Mouse (Mus musculus) urinary bladder, postnatal 10 days (tissue): ENCODE measurements around the gene Sorcs3.

Experiments
- DNase-seq: peaks from one replicate; pipeline ENCODE4 v3.0.0; 2022; ENCODE audit warnings: low spot score

Sorcs3 gene

DNA sequence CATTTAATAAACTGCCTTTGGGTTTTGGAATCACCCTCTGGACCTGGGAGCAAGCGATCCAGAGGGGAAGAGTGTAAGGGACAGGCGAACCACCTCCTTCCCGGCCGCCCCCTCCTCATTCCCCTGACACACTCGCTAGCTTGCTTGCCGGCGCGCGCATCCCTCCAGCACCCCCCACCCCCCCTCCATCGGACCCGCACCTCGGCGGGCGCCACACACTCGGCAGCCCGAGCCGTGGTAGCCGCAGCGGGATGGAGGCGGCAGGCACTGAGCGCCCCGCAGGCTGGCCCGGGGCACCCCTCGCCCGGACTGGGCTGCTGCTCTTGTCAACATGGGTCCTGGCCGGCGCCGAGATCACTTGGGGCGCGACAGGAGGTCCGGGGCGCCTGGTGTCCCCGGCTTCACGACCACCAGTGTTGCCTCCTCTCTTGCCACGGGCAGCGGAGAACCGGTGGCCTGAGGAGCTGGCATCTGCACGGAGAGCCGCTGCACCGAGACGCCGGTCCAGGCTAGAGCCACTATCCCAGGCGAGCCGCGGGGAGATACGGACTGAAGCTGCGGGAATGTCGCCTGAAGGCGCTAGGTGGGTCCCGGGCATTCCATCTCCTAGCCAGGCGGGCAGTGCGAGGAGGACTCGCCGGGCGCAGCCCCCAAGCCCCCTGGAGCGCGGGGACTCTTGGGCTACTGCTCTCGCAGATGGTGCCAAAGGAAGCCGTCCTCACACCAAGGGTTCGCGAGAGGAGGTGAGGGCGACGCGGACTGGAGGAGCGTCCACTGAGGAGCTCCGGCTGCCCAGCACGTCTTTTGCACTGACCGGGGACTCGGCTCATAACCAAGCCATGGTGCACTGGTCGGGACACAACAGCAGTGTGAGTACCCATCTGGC, at the start of gene Sorcs3:
Gene Sorcs3 (plus strand): TSS at position 97 of the 886 bp plus-strand sequence.
- DNase-seq: no peak

- no peak for DNase-seq
Observed at GRCm38 (mm10) chr19:48165341-48165740, 40.5 kb upstream of the Sorcs3 start.

DNA sequence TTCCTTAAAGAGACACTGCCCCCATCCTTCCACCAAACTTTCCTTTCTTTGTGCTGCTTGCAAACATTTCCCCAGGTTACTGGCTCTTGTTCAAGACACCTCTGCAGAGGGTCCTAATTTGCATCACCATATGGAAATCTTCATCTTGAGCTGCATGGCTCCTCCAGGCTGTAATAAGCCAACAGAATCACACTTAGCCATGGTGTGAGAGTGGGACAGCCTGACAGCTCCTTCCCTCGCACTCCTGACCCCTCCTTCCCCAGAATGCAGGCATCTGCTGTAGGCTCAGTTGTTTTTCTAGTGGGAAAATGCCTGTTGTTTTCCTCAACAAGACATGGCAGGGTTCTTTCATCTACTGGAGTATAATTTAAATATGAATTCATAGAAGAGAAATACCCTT, 38.7 kb upstream of the Sorcs3 start:
- DNase-seq: no peak

- no peak for DNase-seq
Observed at GRCm38 (mm10) chr19:48168284-48168683, 37.5 kb upstream of the Sorcs3 start.

- no peak for DNase-seq
Observed at GRCm38 (mm10) chr19:48174717-48175116, 31.1 kb upstream of the Sorcs3 start.

DNA sequence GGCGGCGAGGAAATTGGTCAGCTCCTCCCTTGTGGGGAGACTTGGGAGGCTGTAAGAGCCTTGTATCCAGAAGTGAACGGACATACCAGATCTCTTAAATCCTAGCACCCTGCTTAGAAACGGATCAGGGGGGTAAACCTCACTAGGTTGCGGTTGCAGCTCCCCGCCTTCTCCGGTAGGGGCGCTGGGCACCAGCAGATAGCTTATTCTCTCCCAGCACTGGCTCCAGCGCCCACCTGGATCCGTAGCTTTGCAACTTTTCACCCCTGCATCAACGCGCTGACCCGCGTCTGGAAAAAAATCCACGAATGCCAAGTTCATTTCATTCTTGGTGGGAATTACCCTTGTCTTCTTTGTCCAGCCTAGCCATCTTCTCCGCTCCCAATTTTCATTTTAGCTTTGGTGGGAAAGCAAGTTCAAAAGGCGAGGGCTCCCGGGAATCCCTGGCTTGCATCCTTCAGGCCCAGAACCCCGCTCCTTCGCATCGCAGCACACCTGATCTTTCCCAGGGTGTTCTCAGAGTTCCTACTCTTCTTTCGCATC, 1.8 kb upstream of the Sorcs3 start:
- DNase-seq: no peak

DNA sequence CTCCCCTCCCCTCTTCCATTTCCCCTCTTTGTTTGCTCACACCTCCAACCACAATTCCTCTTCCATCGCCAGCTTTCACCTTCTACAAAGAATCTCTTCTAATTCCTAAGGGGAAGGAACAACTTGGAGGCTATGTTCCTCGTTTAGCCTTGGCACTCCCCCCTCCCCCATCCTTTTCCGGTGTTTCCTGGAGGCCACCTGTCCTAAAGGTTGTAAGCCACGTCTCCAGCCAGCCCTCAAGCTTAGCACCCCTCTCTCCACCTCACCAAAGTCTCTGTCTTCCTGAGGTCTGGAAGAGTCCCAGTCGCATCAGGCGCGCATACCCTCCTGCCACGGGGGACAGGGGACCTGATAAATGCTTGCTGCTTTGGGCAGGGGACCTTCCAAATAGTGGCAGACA, 1.3 kb upstream of the Sorcs3 start:
- no peak for DNase-seq

- DNase-seq: no peak
Observed at GRCm38 (mm10) chr19:48204892-48205761, 698 bp upstream of the Sorcs3 start.

- no peak for DNase-seq
Observed at GRCm38 (mm10) chr19:48206861-48207730, 1.3 kb downstream of the Sorcs3 start.

- no peak for DNase-seq
Observed at GRCm38 (mm10) chr19:48207731-48208370, 2.0 kb downstream of the Sorcs3 start.

GRCm38 (mm10) chr19:48215379-48215778, 9.6 kb downstream of the Sorcs3 start:
- no peak for DNase-seq

GRCm38 (mm10) chr19:48237786-48238372, 32.1 kb downstream of the Sorcs3 start:
- no peak for DNase-seq

DNA sequence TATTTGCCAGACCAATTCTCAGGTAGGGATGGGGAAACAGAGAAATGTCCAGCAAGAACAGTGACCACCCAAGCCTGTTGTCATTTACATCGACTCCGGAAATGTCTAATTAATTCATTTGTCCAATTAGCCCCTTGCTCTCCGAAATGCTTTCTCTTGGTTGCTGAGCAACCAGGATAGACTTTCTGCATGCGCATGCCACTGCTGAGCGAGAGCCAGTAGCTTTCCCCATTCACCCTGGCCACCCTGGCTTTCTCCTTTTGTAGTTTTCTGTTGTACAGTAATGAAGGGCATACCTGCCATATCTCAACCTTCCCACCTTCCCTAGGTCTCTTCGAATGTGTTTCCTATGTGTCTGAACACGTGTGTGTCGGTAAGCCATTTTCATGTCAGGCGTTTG, 32.6 kb downstream of the Sorcs3 start:
- no peak for DNase-seq

DNA sequence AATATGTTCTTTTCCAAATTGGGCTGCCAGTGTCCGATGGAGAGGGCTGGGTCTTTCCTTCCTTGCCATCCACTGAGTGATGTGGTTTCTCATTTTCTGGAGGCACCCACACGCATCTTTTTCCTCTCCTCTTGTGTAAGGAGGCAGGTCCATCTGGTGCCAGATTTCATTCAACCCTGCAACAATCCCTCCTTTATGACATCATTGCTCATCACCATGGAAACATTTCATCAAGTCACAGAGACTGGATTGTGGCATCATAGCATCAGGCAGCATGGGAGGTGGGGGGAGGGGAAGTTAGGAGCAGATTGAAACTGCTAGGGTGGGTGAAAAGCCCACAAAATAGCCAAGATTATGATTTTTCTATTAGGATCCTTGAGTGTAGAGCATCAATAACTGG, 35.1 kb downstream of the Sorcs3 start:
- no peak for DNase-seq

DNA sequence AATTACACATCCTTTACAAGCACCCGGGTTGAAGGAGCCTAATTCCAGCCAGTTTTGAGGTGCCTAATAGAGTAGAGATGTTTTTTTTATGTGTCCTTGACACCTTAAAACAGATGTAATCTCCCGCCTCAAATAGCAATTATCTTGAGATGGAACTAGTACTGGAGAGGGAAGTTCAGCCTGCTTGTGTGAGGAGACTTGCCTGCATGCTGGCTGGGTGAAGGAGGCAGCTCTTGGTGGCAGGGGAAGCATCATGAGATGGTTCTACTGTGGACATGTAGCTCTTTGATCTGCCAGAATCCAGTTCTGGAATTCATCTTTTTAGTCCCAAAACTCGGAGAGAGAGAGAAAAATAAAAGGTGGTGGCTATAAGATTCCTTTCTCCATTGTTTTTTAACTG, 38.2 kb downstream of the Sorcs3 start:
- no peak for DNase-seq

DNA sequence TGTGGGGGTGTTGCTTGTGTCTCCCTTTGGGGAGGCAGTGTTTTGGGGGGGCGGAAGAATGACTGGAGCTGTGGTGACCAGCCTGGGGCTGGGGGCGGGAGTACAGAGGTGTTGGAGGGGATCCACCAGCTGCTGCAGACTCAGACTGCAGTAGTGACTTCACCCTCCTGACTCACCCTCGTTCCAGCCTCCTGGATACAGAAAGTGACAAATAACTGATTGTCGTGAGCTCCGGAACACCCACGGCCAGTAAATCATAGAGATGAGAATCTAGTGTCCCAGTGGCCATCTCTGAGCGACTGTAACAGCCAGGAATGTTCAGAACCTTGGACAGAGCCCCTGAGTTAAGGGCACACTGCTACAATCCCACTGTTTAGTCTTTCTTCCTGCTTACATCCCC, 53.4 kb downstream of the Sorcs3 start:
- no peak for DNase-seq

GRCm38 (mm10) chr19:48260671-48261070, 54.8 kb downstream of the Sorcs3 start:
- no peak for DNase-seq

DNA sequence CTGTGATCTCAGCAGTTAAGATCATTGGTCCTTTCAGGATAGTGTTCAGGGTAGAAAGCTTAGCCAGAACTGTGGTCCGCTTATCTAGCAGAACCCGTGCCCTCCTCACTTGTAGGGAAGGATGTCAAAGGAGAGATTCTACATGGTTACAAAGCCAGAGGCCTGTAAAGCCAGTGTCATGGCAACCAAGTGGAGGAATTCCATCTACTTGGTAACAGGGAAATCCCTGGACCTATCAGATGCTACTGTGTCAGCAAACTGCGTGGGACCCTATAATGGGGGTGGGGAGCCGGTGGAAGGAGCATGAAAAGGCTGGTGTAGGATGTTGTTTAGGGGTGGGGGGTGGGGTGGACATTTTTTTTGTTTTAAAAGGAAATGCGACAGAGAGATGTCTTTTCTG, 57.9 kb downstream of the Sorcs3 start:
- DNase-seq: no peak

DNA sequence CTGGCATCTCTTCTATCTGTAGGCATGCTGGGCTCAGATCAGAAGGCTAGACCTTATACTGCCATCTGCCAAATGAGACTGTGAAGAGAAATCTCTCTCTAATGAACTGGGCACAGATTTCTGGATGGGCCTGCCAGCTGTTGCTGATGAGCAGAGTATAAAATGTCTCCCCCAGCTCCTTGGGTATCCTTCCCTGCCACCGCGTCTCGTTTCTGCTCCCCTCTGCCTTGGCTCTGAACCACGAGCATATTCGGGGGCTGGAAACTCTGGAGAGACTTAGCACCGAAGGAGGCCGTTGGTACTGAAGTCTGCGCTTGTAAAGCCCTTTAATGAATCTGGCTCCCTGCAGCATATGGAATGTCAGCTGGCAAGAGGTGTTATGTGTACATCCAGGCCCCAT, 74.4 kb downstream of the Sorcs3 start:
- no peak for DNase-seq

- no peak for DNase-seq
Observed at GRCm38 (mm10) chr19:48282250-48282649, 76.4 kb downstream of the Sorcs3 start.

DNA sequence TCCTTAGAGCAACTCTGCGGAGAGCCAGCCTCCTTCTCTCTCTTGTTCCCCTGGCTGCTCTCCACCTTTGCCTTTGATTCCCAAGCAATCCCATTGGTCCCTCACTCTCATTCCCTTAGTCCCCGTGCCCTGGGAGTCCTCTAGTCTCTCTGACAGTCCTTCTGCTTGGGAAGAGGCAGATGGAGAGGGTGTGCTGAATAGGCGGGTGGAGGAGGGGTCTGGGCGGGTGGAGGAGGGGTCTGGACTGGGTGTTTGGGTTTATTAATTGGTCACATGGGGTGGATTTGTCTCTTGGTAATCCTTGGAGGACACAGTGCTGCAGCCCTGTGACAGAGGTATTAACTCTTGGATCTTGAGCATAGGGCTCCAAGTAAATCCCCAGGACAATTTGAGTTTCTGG, 77.4 kb downstream of the Sorcs3 start:
- DNase-seq: no peak
